Mouse (Mus musculus) testis, adult 2 months (tissue): ENCODE results near the gene Epc2. TPM values are rescaled to one million over a fixed set of nuclear protein-coding genes. Genes with fewer than 3 reads are reported as not detected.

Experiments used
- H3K27ac ChIP-seq: fragments of 200-500 bp; 2 replicates; pipeline ENCODE4 v1.5.1; 2012; ENCODE audit warnings: low read depth, low read length; ENCODE audit not compliant: control insufficient read depth, insufficient read depth
- H3K27me3 ChIP-seq: fragments of 200-500 bp; 2 replicates; pipeline ENCODE4 v1.6.1; 2012; ENCODE audit warnings: mild to moderate bottlenecking, low read length, moderate library complexity; ENCODE audit not compliant: control insufficient read depth, insufficient read depth
- H3K36me3 ChIP-seq: fragments of 200-500 bp; 2 replicates; pipeline ENCODE4 v1.6.1; 2012; ENCODE audit warnings: mild to moderate bottlenecking, low read length; ENCODE audit not compliant: control insufficient read depth, insufficient read depth
- H3K4me1 ChIP-seq: fragments of 200-500 bp; 2 replicates; pipeline ENCODE4 v1.6.1; 2012; ENCODE audit warnings: low read length; ENCODE audit not compliant: control insufficient read depth, insufficient read depth
- H3K4me3 ChIP-seq: fragments of 200-500 bp; 2 replicates; pipeline ENCODE4 v1.5.1; 2012; ENCODE audit warnings: low read depth, mild to moderate bottlenecking, low read length, moderate library complexity, mixed read lengths; ENCODE audit not compliant: control insufficient read depth
- CTCF ChIP-seq: fragments of 200-500 bp; IDR thresholded peaks from 2 replicates; pipeline ENCODE4 v1.5.1; 2012; ENCODE audit warnings: low read depth, mild to moderate bottlenecking, inconsistent platforms, low read length, moderate library complexity; ENCODE audit not compliant: control insufficient read depth, insufficient read depth, insufficient replicate concordance
- POLR2A ChIP-seq: fragments of 200-500 bp; IDR thresholded peaks from 2 replicates; pipeline ENCODE4 v1.6.1; 2012; ENCODE audit warnings: low read depth, mild to moderate bottlenecking, inconsistent platforms, low read length, moderate library complexity; ENCODE audit not compliant: control insufficient read depth
- polyA plus RNA-seq: library from polyadenylated mRNA; depleted of rRNA; stranded (reverse); fragments of >200 nt; gene quantifications from 2 replicates; pipeline ENCODE4 v1.2.3, GENCODE M21; 2012; rRNA removed

Gene Epc2
- polyA plus RNA-seq = 13.1 and 13.2 TPM in 2 replicates

GRCm38 (mm10) chr2:49450931-49451636 is at the start of gene Epc2:
Gene Epc2, plus strand, starts transcription at chr2:49451486.
- TF ChIP-seq CTCF (no peak), POLR2A (peak; percentile 30)
- H3K36me3 ChIP-seq = no peaks in the 10 kb centered on the region
- H3K4me3 ChIP-seq = peak within 1 kb of the TSS; percentile 91
- H3K27ac ChIP-seq = peak within 1 kb of the TSS; percentile 91
- H3K27me3 ChIP-seq = no peaks in the 10 kb centered on the region
- H3K4me1 ChIP-seq = no peaks in the 10 kb centered on the region; the same call in 1 of the 2 replicates

DNA sequence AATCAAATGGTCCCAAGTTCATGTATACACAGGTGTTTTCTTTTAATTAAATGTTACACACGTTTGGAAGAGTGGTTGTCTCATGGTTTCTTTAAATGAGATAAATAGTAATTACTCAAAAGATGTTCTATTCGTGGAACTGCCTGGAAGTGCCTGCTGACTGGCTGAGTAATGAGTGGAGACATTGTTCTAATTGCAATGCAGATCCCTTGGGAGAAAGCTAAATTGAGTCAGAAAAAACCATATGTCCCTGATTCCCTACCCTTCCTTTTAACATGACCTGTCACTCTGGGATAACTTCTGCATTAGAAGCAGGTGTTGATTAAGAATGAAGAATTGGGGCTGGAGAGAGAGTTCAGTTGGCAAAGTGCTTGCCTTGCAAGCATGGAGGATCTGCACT is 45.3 kb upstream of the Epc2 start:
- H3K27ac ChIP-seq = no peak overlapping the region
- no peaks in the 10 kb centered on the region for H3K27me3 ChIP-seq
- H3K36me3 ChIP-seq = no peaks in the 10 kb centered on the region
- no peak for TF ChIP-seq CTCF
- TF ChIP-seq POLR2A = no peak
- H3K4me3 ChIP-seq = no peak overlapping the region
- no peaks in the 10 kb centered on the region for H3K4me1 ChIP-seq

DNA sequence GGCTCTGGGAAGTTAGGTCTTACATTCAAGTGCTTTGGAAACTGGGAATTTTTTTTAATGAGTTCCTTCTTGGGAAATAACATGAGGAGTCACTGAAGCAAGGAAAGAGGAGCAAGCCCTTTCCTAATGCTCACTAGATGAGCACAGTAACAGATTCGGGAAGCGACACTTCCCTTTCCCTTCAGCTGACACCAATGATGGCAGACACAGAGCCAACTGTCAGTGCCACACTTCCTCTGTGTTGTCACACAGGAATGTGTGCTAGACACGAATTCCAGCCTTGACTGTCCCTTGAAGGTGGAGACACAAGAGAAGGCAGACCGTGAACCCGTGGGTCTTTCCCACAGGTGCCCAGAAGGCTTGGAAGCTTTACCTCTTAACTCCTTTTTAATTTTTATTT is 39.6 kb upstream of the Epc2 start:
- no peaks in the 10 kb centered on the region for H3K36me3 ChIP-seq
- TF ChIP-seq POLR2A (no peak), CTCF (no peak)
- H3K27ac ChIP-seq = no peak overlapping the region
- H3K4me1 ChIP-seq = no peaks in the 10 kb centered on the region
- no peak overlapping the region for H3K4me3 ChIP-seq
- no peaks in the 10 kb centered on the region for H3K27me3 ChIP-seq

- H3K27me3 ChIP-seq = no peaks in the 10 kb centered on the region
- H3K36me3 ChIP-seq = no peaks in the 10 kb centered on the region
- TF ChIP-seq CTCF (no peak), POLR2A (no peak)
- H3K4me1 ChIP-seq = no peaks in the 10 kb centered on the region
- H3K4me3 ChIP-seq = no peak overlapping the region
- no peak overlapping the region for H3K27ac ChIP-seq
Measured at GRCm38 (mm10) chr2:49412576-49412975, 38.7 kb upstream of the Epc2 start.

DNA sequence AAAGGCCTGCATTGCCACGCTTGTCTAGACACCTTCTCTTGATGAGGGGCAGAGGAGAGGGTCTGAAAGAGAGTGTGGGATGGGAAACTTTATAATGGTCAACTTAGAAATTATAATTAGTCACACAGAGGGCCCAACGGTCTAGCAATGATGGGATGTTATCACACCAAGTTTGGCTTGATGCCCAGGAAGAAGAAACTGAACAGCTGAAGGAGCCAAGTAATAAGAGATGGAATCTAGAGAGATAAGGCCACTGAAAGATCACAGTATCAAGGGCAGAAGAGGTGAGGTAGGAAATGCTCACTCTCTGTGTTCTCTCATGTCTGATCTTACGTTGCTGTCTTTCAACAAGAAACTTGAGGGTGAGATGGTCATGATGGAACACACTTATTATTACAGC is 35.4 kb upstream of the Epc2 start:
- Histone ChIP-seq H3K27me3 (no peaks in the 10 kb centered on the region), H3K36me3 (no peaks in the 10 kb centered on the region), H3K4me3 (no peak overlapping the region), H3K4me1 (no peaks in the 10 kb centered on the region), H3K27ac (no peak overlapping the region)
- TF ChIP-seq POLR2A = no peak
- TF ChIP-seq CTCF = no peak

DNA sequence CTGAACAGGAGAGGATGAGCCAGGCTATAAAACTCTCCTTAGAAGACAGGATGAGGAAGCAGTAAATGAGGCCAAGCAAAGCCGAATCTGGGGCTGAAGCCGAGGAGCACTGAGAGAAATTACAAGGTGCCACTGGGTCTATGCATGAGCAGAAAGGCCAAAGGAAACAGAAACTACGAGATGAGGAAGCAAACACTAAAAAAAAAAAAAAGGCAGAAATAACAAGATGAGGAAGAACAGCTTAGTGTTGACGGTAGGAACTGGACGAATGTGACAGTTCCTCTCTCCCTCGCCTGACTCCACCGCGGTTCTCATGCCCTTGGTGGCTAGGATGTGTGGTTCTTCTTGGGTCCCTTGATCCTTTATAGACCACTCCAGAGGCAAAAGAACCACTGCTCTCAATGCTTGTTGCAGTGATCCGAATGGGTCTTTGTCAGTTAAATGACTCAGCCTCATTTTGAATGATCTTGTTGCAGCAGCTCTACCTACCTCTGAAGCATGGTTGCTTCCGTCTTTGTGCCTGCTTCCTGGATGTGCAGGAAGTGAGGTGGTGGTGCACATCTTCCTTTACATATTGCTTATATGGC is 34.2 kb upstream of the Epc2 start:
- Histone ChIP-seq H3K27ac (no peak overlapping the region), H3K4me1 (no peaks in the 10 kb centered on the region), H3K4me3 (no peak overlapping the region), H3K27me3 (no peaks in the 10 kb centered on the region), H3K36me3 (no peaks in the 10 kb centered on the region)
- TF ChIP-seq POLR2A = no peak

GRCm38 (mm10) chr2:49420396-49420795 is 30.9 kb upstream of the Epc2 start:
- no peak overlapping the region for H3K27ac ChIP-seq
- TF ChIP-seq CTCF = no peak
- TF ChIP-seq POLR2A = no peak
- no peaks in the 10 kb centered on the region for H3K27me3 ChIP-seq
- no peak overlapping the region for H3K4me3 ChIP-seq
- no peaks in the 10 kb centered on the region for H3K4me1 ChIP-seq
- H3K36me3 ChIP-seq = no peaks in the 10 kb centered on the region

DNA sequence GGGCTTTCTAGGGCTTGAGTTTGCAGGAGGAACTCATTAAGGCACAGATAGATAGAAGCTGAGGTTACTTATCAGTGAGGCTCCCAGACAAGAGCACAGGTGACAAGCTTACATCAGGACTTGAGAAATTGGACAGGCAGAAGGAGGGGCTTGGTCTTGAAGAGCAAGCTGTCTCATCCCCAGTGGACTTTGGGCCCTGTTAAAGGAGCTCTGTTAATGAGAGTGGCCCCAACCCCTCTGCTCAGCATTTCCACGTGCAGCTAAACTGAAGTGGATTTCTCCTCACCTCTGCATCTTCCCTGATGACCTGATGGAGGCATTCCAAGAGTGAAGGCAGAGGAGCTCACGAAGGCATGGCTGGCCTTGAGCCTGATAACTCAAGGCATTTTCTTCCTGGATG is 27.4 kb upstream of the Epc2 start:
- no peak overlapping the region for H3K4me3 ChIP-seq
- H3K36me3 ChIP-seq = no peaks in the 10 kb centered on the region
- no peaks in the 10 kb centered on the region for H3K4me1 ChIP-seq
- H3K27me3 ChIP-seq = no peaks in the 10 kb centered on the region
- no peak for TF ChIP-seq CTCF
- no peak for TF ChIP-seq POLR2A
- no peak overlapping the region for H3K27ac ChIP-seq
